Mouse (Mus musculus) olfactory bulb, adult 2 months (tissue): Measurements from ENCODE around the gene Akap10.
"Not testable (repeated sequence)": the region's sequence is repeated elsewhere in the genome, so short reads cannot be mapped to it uniquely, and the experiment has no call there.

ENCODE experiments used
- CTCF ChIP-seq: fragments of 200-500 bp; IDR thresholded peaks from 2 replicates; pipeline ENCODE4 v1.5.1; 2012; ENCODE audit warnings: low read depth, mild to moderate bottlenecking, low read length, moderate library complexity; ENCODE audit not compliant: insufficient read depth
- POLR2A ChIP-seq: fragments of 200-500 bp; IDR thresholded peaks from 2 replicates; pipeline ENCODE4 v1.6.1; 2012; ENCODE audit warnings: mild to moderate bottlenecking, low read depth, low read length, moderate library complexity; ENCODE audit not compliant: insufficient read depth

DNA sequence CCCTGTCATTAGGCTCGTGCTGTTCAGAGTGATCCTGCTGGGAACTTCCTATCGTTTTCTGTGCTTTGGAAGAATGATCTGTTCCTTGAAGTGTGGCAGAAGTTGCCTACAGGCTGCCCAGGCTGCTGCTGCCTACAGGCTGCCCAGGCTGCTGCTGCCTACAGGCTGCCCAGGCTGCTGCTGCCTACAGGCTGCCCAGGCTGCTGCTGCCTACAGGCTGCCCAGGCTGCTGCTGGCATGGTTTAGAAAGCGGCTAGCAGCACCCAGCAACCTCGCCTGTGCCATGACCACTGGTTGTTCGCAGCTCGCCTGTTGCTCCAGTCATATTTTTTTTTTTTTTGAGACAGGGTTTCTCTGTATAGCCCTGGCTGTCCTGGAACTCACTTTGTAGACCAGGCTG lies 28.7 kb upstream of the Akap10 start:
- not testable (repeated sequence) for TF ChIP-seq CTCF, POLR2A
